Mouse (Mus musculus) thymus, adult 2 months (tissue): ENCODE results near the gene Zfp36. TPM values are rescaled to one million over a fixed set of nuclear protein-coding genes. Genes with fewer than 3 reads are reported as not detected.
A peak's percentile ranks its signal among the peaks of the same experiment; 100 is the strongest.

Experiments
- DNase-seq: peaks from one replicate; pipeline ENCODE4 v3.0.0; 2021
- H3K27ac ChIP-seq: fragments of 200-500 bp; 2 replicates; pipeline ENCODE4 v1.5.1; 2012; ENCODE audit warnings: low read length, control low read depth; ENCODE audit not compliant: control insufficient read depth, insufficient read depth
- H3K27me3 ChIP-seq: fragments of 200-500 bp; 2 replicates; pipeline ENCODE4 v1.6.1; 2012; ENCODE audit warnings: mild to moderate bottlenecking, low read length, moderate library complexity, mixed read lengths; ENCODE audit not compliant: control insufficient read depth, insufficient read depth
- H3K36me3 ChIP-seq: fragments of 200-500 bp; 2 replicates; pipeline ENCODE4 v1.6.1; 2012; ENCODE audit warnings: mild to moderate bottlenecking, low read length, moderate library complexity; ENCODE audit not compliant: control insufficient read depth, insufficient read depth
- H3K4me1 ChIP-seq: fragments of 200-500 bp; replicated peaks from 2 replicates; pipeline ENCODE4 v1.6.1; 2012; ENCODE audit warnings: low read length; ENCODE audit not compliant: control insufficient read depth, insufficient read depth
- H3K4me3 ChIP-seq: fragments of 200-500 bp; 2 replicates; pipeline ENCODE4 v1.5.1; 2012; ENCODE audit warnings: mild to moderate bottlenecking, low read length, control low read depth, moderate library complexity; ENCODE audit not compliant: control insufficient read depth, insufficient read depth
- CTCF ChIP-seq: fragments of 200-500 bp; IDR thresholded peaks from 2 replicates; pipeline ENCODE4 v1.5.1; 2012; ENCODE audit warnings: mild to moderate bottlenecking, control low read depth, low read length, moderate library complexity, borderline replicate concordance; ENCODE audit not compliant: control insufficient read depth, poor library complexity, insufficient read depth; ENCODE audit errors: extremely low read depth
- POLR2A ChIP-seq: fragments of 200-500 bp; IDR thresholded peaks from 2 replicates; pipeline ENCODE4 v1.6.1; 2012; ENCODE audit warnings: mild to moderate bottlenecking, low read length, control low read depth, moderate library complexity; ENCODE audit not compliant: control insufficient read depth, poor library complexity, insufficient read depth; ENCODE audit errors: extremely low read depth
- WGBS: fragments of 180-500 bp; shearing (Covaris S2); methylation state at CpG from one replicate; pipeline ENCODE4 v1.1.7; 2018; 5-methylcytosine and 5-hydroxymethylcytosine counted together
- polyA plus RNA-seq: library from polyadenylated mRNA; depleted of rRNA; stranded (reverse); fragments of >200 nt; gene quantifications from 2 replicates; pipeline ENCODE4 v1.2.3, GENCODE M21; 2012

Zfp36 gene
- polyA plus RNA-seq, 1 experiment = 152 TPM

- H3K27ac ChIP-seq = no peak overlapping the region
- DNase-seq = no peak
These were observed 28.3 kb downstream of the Zfp36 start for GRCm38 (mm10) chr7:28351676-28352191.

GRCm38 (mm10) chr7:28350155-28350883 is 29.7 kb downstream of the Zfp36 start, which contains the start of gene Rps16:
TSS of gene Rps16 (plus strand) at chr7:28350652.
- 0 out of 2 replicates have a peak, but pooled peaks have one; percentile 31 for TF ChIP-seq CTCF
- TF ChIP-seq POLR2A = peak; percentile 32
- Histone ChIP-seq H3K27ac (peak within 1 kb of the TSS; percentile 41; the same call in 1 of the 2 replicates), H3K36me3 (peaks cover 12% of the 10 kb centered on the region), H3K27me3 (no peaks in the 10 kb centered on the region), H3K4me3 (peak within 1 kb of the TSS; percentile 79), H3K4me1 (peaks cover 14% of the 10 kb centered on the region)
- DNase-seq = peak; percentile 99
- WGBS = 2% methylated on average over 50 of the region's 50 CpGs

More at GRCm38 (mm10) chr7:28351676-28352191, 28.3 kb downstream of the Zfp36 start:
- Histone ChIP-seq H3K36me3 (peaks cover 12% of the 10 kb centered on the region), H3K27me3 (no peaks in the 10 kb centered on the region), H3K4me1 (peaks cover 16% of the 10 kb centered on the region), H3K4me3 (no peak overlapping the region; the same call in 1 of the 2 replicates)
- 17% methylated on average over 4 of the region's 4 CpGs for WGBS
- TF ChIP-seq POLR2A (no peak), CTCF (no peak)

GRCm38 (mm10) chr7:28348601-28349000 is 31.5 kb downstream of the Zfp36 start:
- Histone ChIP-seq H3K27ac (no peak overlapping the region), H3K4me1 (peaks cover 10% of the 10 kb centered on the region), H3K27me3 (no peaks in the 10 kb centered on the region), H3K36me3 (peaks cover 10% of the 10 kb centered on the region), H3K4me3 (no peak overlapping the region)
- no peak for DNase-seq
- TF ChIP-seq POLR2A (no peak), CTCF (no peak)
- 87% methylated on average over 7 of the region's 7 CpGs for WGBS

GRCm38 (mm10) chr7:28347746-28348145 is 32.3 kb downstream of the Zfp36 start:
- no peak for DNase-seq
- Histone ChIP-seq H3K4me1 (peaks cover 10% of the 10 kb centered on the region), H3K36me3 (peaks cover 2% of the 10 kb centered on the region), H3K4me3 (no peak overlapping the region), H3K27me3 (no peaks in the 10 kb centered on the region), H3K27ac (no peak overlapping the region)
- WGBS = 88% methylated on average over 3 of the region's 3 CpGs
- no peak for TF ChIP-seq CTCF
- TF ChIP-seq POLR2A = no peak

GRCm38 (mm10) chr7:28344637-28345036 is 35.4 kb downstream of the Zfp36 start:
- 0% methylated on average over 4 of the region's 4 CpGs for WGBS
- H3K4me3 ChIP-seq = no peak overlapping the region

GRCm38 (mm10) chr7:28341381-28341780 is 38.7 kb downstream of the Zfp36 start:
- 0 out of 2 replicates have a peak, but pooled peaks cover 2% of the 10 kb centered on the region for H3K4me1 ChIP-seq
- TF ChIP-seq POLR2A (no peak), CTCF (no peak)
- no peak for DNase-seq
- H3K36me3 ChIP-seq = no peaks in the 10 kb centered on the region
- H3K4me3 ChIP-seq = no peak overlapping the region
- no peaks in the 10 kb centered on the region; the same call in 1 of the 2 replicates for H3K27me3 ChIP-seq
- 92% methylated on average over 7 of the region's 7 CpGs for WGBS
- no peak overlapping the region for H3K27ac ChIP-seq

More at GRCm38 (mm10) chr7:28344637-28345036, 35.4 kb downstream of the Zfp36 start:
- no peak overlapping the region for H3K27ac ChIP-seq
- TF ChIP-seq CTCF (no peak), POLR2A (no peak)
- no peaks in the 10 kb centered on the region; the same call in 1 of the 2 replicates for H3K27me3 ChIP-seq
- DNase-seq = peak; percentile 59
- 0 out of 2 replicates have a peak, but pooled peaks cover under 1% of the 10 kb centered on the region for H3K4me1 ChIP-seq
- no peaks in the 10 kb centered on the region for H3K36me3 ChIP-seq
